Mouse (Mus musculus): Measurements from ENCODE around the gene Slc12a8.
A peak's percentile ranks its signal among the peaks of the same experiment; 100 is the strongest.

The Slc12a8 gene

DNA sequence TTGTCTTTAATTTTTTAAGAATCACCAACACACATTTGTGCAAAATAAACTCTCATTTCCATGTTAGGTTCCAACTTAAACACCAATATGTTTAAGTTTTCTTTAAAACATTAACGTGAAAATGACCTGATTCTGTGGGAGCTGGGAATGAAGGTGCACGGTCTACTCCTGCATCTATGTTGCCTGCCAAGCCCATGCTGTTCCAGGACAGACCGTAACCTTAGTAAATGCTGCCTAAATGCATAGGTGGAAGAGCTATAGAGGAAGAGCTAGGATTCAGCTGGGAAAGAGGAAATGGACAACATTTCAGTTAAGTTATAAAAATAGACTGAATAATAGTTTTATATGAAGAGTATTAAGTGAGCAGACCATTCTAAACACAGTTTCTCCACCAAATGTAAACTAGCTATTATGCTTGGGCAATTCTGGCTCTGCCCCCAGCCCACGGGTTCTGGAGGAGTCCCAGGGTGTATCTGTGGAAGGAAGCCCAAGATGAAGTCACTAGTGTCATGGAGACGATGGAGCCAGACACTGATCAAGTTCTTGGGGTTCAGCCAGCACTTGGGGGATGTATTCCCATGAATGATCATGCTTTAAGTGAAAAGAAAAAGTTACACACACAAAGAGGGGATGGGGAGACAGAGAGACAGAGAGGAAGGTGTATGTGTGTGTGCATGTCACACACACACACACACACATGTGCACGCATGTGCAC is 95.1 kb downstream of the Slc12a8 start:
- no peak for DNase-seq

DNA sequence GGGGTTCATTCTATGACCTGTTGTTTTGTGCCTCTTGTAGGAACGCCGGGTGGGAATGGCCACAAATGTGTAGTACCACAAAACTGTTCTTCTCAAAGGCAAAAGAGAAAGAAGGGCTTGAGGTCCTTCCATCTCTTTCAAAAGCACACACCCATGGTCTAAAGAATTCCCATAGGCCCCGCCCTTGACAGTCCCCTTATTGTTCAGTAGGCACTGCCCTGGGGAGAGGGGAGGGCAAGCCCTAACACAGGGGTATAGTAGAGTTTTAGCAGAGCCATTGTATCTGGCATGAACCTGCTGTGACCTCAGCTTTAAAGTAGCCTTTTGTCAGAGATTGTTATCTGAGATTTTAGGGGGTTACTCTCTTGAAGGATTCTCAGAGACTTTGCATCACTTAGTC is 98.9 kb downstream of the Slc12a8 start:
- no peak for DNase-seq

DNA sequence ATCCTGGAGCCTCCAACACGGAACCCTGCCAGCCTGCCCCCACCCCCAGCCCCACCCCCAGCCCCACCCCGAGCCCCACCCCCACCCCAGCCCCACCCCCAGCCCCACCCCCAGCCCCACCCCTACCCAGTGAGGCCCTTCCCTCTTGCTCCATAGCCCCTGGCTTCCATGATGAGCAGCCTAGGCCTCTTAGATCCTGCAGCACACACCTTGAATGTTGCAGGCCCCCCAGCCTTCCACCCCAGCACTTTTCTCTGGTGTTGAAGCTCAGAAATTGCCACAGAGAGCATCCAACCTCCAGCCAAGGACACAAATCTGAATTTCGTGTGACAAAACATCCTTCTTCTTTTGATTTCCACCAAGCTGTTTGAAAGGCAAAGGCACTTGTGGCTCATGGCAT is 104.7 kb downstream of the Slc12a8 start:
- DNase-seq: no peak

DNA sequence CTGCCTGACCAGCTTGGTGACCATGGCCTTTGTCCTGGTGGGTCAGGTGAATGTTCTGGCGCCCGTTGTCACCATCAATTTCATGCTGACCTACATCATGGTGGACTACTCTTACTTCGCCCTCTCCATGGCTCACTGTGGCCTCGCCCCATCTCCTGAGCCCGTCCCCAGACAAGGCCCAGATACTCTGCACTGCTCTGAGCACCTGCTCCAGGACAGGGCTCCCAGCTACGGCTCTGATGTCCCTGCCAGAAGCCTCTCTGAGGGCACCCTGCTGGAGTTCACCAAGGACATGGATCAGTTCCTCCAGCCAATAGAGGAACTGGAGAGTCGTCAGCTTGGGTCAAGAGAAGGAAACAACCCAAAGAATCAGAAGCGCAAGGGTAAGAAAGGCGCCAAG is 107.5 kb downstream of the Slc12a8 start:
- DNase-seq: no peak

DNA sequence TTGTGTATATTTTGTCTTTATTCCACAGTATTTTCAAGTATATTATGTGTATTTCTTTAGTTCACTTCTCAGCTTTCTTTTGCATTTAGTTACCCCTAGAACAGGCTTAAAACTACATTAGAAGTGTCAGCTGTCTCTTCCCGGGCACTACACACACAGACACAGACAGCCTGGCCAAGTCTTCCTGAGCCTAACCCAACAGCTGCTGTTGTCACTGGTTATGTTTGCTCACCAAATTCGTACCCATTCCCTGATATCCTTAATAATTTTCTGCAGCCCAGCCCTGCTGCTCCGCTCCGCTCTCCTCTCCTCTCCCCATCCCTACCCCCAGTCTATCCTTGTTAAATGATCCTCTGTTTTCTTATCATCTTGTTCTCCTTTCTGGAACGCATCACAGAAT is 112.4 kb downstream of the Slc12a8 start:
- no peak for DNase-seq

DNA sequence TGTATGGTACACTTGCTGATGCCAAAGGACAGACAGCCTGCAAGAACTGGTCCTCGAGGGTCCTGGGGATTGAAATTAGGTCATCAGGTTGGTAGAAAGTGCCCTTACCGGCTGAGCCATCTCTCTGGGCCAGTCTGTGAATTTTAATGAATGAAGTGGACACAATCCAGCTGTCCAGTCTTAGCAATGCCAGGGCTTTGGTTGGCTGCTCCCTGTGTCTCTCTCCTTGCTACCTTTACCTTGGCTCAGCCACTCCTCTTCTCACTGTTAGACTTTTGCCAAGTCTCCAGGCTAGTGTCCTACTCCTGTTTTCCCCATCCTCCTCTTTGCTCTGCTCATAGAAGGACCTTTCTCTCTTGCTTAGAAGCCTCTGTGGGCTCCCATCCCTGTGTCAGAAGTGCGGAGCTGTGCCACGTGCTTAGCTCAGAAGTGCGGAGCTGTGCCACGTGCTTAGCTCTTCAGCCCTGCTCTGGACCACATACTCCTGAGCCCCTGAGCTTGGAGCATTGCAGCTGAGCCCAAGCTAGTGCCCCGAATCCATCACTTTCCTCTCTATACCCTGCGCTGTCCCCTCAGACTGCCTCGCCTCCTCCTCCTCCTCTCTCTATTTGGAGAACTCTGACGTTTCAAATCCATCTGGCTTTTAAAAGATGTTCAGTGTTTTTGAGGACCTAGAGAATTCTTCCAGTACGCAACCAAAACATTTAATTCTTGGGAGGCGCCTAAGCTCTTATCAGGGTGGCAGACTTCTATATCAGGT is 118.9 kb downstream of the Slc12a8 start:
- no peak for DNase-seq

DNA sequence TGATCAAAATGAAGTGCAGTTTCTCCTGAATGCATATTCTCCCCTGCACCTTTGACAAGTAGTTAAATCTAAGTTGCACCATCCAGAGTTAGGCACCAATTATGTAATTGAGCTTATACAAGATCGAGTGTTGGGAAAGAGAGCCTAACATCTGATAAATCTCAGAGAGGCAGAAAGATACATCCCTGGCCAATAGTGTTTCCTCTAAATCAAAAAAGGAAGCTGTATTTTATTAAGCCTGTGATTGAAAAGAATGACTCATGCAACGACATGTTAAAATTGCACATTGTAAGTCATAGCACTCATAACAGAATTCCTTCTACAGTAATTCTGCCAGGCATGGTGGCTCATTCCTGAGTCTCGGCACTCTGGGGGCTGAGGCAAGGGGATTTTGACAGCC is 124.7 kb downstream of the Slc12a8 start:
- DNase-seq: no peak

DNA sequence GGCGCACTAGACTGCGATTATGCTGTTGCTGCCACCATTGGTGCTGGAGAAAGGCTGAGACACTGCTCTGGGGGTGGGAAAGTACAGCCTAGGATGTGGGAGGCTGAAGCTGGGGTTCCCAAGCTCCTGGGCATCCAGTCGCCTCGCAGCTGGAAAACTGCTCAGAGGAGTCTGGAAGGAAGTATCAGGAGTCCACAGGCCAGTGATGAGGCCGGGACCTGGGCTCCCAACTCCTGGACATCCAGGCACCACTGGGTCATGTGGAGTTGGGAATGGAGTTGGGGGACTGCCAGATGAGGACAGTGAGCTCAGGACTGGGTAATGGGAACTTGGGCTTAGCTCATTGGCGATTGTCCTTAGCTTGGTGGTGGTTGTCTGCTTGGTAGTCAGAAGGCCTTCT is 136.0 kb downstream of the Slc12a8 start:
- DNase-seq: no peak

DNA sequence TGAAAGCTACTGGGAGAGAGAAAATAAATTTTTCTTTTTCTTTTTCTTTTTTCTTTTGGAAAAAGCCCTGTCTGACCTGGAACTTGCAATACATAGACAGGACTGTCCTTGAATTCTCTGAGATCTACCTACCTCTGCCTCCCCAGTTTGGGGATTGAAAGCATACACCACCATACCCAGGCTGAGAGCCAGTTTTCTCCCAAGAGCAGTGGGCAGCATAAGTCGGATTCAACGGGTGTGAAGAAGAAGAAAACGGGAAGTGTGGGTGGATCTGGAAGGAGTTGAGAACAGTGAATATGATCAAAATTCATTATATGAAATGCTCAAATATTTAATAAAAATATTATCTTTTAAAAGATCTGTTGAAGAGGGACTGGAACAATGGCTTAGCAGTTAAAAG is 138.3 kb downstream of the Slc12a8 start:
- DNase-seq: no peak

DNA sequence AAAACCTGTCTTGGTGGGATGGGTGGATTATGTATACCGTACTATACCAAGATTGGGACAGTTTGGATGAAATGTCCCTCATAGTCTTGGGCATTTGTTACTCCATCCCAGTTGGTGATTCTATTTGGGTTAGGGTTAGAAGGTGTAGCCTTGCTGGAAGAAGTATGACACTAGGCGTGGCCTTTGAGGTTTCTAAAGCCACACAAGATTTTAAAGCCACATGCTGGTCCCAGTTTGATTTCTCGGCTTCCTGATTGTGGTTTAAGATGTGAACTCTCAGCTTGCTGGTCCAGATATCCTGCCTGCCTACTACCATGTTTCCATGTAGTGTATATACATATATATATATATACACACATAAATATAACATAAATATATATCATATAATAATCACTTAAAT is 140.1 kb downstream of the Slc12a8 start:
- DNase-seq: no peak

DNA sequence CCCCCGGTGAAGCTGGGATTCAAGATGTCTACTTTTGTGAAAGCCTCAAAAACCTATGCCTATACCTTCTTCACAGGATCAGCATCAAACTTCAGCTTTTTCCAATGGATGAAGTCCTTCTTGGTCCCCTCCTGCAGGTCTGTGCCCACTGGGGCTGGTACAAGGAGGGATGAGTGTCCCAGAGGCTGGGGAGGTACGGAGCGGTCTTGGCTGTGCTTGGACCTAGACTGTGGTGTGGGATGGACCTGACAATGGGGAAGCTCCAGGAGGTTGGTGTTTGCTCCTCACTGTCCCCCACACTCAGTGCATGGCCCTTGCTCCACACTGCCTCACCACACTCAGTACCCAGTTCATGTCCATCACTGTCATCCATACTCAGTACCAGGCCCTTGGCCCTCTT is 141.0 kb downstream of the Slc12a8 start:
- DNase-seq: no peak

DNA sequence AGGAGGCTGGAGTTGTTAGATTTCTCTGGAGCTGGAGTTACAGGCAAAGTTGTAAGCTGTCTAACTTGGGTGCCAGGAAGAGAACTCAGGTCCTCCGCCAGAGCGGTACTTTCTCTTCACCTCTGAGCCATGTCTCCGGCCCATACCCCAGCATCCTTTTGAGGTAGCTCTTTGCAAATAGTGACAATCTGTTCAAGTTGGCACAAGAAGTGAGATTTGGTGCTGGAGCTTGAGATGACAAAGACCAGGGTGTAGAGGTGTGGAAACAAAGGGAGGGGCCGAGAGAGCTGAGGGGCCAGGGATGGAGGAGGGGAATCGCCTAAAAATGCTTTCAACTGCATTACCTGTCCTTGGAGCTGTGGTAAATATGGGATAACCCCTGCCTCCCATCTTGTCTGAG is 142.4 kb downstream of the Slc12a8 start:
- no peak for DNase-seq

DNA sequence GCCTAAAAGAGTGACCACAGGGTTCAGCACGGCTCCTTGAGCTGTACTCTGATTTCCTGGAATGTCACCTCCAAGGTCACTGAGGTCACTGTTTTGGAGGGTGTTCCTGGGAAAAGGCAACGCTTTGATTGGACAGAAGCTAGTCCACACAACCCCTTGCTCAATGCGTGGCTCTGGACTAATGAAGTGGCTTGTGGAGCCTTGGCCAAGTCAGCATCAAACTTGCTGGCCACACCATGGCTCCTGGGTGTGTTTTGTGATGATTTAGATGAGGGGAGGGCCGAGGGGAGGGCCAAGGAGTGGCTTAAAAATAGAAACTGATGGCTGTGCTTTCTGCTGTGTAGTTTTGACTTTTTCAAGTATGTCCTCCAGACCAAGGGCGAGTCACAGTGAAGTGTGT is 143.0 kb downstream of the Slc12a8 start:
- DNase-seq: peak; percentile 63 to 70

DNA sequence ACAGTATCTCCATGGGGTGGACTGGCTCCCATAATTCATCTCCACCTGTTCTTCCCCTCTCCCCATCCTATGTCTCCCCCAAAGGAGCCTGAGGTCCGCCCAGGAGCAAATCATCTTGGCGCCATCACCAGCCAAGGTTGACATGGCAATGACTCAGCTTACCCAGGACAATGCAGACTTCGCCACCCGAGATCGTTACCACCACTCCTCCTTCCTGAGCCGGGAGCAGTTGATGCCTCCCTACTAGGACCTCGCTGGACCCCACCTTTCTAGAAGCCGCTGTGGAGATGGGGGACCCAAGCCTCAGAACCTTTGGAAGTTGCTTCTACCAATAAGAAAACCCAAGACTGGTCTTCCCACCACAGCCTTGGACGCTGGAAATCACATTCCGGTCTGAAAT is 145.7 kb downstream of the Slc12a8 start:
- DNase-seq: no peak

DNA sequence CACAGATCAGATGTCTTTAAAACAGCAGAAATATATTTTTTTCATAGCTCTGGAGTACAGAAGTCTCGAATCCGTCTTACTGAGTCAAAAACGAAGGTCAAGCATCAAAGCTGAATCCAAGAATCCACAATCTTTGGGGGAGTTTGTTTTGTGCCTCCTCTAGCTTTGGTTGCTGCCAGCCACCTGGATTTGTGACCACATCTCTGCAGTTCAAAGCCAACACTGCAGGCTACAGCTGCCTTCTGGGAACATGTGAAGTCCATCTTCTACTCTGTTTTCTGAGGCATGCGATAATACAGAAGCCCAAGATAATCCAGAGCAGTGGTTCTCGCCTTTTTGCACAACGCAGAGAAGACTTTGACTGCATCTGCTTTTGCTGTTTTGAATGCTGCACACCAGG is 149.1 kb downstream of the Slc12a8 start:
- no peak for DNase-seq

DNA sequence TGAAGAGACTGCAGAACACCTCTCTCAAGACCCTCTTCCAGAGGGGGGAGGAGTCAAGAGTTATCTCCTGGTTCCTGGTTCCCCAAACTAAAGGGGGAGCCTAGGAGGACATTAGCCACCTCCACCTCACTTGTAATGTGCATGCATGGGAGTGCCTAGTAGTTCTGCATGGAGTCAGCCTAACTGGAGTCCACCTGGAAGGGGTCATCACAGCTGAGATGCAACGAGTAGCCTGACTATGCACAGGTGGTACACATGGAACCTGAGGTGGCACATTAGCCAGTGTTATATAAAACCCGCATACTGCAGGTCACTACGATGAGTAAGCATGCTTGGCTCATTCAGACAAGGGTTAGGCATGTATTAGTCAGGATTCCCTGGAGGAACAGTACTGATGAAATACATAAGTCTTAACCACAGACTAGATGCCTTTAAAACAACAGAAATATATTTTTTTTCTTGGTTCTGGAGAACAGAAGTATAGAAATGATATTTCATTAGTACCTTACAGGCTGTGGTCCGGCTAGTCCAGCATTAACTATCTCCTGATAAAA is 149.9 kb downstream of the Slc12a8 start:
- no peak for DNase-seq

DNA sequence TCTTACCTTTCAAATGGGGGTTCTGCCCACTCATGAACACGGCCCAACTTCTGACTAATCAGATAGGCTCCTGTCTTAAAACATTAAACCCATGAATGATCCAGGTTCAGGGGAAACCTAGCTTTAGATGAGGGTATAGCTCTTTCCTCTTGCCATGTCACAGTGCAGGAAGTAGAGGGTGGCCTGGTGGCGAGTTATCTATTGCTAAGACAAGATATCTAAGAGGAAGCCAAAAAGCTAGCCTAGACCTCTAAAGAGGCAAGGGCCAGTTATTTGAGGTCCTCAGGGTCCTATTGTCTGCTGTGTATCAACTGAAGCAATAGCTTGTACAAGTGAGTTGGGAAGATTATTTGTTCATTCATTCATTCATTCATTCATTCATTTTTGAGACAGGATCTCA is 151.3 kb downstream of the Slc12a8 start:
- no peak for DNase-seq

DNA sequence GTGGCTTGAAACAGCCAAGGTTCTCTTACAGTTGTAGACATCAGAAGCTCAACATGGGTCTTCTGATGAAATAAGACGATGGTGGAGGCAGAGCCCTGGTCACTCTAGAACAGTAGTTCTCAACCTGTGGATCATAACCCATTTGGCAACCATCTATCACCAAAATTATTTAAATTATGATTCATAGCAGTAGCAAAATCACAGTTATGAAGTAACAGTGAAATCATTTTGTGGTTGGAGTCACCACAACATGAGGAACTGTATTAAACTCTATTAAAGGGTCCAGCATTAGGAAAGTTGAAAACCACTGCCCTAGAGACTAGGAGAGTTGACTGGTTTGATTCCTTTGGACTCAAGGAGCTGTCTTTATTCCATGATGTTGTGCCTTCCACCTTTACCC is 151.9 kb downstream of the Slc12a8 start:
- no peak for DNase-seq

DNA sequence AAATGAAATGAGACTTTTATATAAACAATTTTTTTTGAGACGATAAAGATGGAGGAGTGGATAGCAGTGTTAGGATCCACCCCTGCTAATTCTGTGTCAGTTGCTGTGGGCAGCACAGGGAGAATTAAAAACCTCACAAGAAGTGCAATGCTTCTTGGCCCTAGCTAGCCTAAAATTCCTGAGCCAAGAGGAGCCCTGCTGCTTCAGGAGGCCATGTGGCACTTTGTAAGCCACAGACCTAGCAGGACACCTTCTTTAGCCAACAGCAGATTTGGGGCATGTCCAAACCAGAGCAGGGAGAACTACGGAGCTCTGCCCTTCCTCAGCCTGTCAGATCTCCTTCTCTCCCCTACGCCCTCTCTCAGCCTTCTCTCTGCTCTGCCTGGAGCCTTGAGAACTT is 153.2 kb downstream of the Slc12a8 start:
- DNase-seq: no peak

DNA sequence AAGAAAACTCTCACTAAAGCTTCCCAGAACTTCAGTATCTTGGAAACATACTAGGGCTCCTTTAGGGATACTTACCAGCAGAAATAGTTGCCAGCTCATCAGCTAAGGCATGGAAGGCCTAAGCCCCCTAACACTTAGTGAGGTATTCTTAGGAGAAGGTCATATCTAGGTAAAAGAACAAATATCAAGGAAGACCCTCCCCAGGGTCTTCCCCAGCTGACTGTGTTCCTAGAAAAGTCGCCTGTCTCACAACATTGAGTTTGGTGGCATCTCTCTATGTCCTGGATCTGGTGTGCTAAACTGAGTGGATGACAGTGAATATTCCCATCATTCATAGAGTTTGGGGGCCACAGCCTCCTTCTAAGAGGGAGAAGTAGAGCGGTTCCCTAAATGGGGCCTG is 153.8 kb downstream of the Slc12a8 start:
- no peak for DNase-seq

DNA sequence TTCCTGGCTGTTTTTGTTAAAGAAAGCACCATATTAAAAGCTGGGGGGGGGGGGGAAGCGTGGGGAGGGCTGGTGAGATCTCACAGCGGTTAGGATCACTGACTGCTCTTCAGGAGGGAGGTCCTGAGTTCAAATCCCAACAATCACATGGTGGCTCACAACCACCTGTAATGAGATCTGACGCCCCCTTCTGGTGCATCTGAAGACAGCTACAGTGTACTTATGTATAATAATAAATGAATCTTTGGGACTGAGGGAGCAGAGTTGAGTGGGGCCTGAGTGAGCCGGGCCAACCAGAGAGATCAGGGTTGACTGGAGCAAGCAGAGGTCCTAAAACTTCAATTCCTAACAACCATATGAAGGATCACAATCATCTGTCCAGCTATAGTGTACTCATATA is 155.1 kb downstream of the Slc12a8 start:
- DNase-seq: no peak

DNA sequence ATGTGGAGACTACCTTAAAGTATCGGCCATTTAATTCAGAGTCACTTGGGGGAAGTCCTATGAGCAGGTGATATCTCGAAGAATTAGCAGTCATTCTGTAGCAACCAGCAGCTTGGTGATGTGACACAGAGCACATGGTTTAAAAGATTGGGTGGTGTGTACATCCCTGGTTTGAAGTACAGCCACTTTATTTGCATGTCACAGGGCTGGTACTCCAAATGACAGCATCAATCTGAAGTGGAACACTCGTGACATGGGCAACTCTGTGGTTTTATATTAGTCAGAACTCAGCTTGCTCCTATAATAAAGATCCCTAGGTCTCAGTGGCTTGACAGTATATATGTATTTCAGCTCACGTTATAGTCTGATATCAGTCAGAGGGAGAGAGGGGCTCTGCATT is 155.5 kb downstream of the Slc12a8 start:
- no peak for DNase-seq

DNA sequence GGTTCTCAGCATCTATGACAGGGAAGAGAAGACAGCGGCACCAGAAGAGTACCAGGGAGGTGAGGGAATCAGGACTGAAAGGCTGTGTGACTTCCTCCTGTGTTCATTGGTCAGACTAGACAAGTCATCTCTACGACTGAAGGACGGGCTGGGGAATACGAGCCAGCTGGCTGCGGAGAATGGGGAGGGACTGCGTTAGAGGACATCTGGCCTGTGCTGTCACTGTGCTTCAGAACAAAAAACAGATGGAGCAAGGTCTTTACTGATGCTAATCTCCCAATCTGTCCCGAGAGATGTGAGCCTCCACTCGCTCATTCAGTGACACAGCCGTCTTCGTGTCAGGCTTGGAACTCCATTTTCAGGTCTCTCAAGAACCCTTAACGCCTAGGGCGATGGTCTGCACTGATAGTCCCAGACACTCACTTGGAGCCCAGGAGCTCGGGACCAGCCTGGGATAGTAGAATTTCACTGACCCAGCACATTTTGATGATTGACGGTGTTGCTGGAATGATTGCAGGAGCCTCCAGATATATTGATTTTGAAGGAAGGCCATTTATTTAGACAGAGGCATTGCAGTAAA is 156.5 kb downstream of the Slc12a8 start:
- DNase-seq: peak; percentile 66 to 71

Measured in kidney, postnatal 4 days (tissue).